Mouse (Mus musculus): ENCODE results near the gene Pcgf2. TPM values are rescaled to one million over a fixed set of nuclear protein-coding genes. Genes with fewer than 3 reads are reported as not detected.

Pcgf2 gene
- polyA plus RNA-seq, 1 experiment, result 24.3 TPM

DNA sequence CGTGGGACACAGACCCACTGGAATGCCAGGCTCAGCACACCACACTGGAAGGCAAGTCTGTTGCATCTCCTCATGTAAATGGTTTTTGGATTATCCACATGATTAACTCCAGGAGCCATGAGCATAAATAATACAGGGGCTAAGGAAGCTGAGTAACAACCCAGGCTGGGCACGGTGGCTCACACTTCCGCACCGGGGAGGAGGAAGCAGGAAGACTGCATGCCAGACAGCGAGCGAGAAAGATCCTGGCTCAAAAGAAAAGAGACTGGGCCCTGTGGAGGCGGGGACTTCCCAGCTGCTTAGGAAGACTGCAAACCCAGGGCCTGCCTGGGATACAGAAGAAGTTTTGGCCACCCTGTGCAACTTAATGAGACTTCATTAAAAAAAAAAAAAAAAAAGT is 39.9 kb upstream of the Pcgf2 start:
- no peak overlapping the region for H3ac ChIP-seq (ENCODE audit: control insufficient read depth, insufficient read length)
- H3K4me3 ChIP-seq, result no peak overlapping the region
- H3K79me2 ChIP-seq (ENCODE audit: control insufficient read depth, insufficient read depth), result peaks cover 82% of the 10 kb centered on the region
- TF ChIP-seq MYOD1 (IDR thresholded peaks at IDR 0.05; ENCODE audit: control insufficient read depth in 1 of 3, insufficient read length in 2 of 3, low read depth in 2 of 3) (no peak), SRF (IDR thresholded peaks at IDR 0.05; ENCODE audit: control insufficient read depth, insufficient read length, low read depth) (no peak), MYOG (IDR thresholded peaks at IDR 0.05; ENCODE audit: control insufficient read depth in 1 of 3, insufficient read depth in 1 of 3, insufficient read length in 2 of 3, low read depth in 2 of 3) (no peak), TCF12 (IDR thresholded peaks at IDR 0.05; ENCODE audit: insufficient read depth, poor library complexity, severe bottlenecking) (no peak), MAX (IDR thresholded peaks at IDR 0.05; ENCODE audit: low read depth) (no peak), CEBPB (IDR thresholded peaks at IDR 0.05; ENCODE audit: insufficient read depth, poor library complexity, severe bottlenecking) (no peak), POLR2AphosphoS2 (IDR thresholded peaks at IDR 0.05; ENCODE audit: insufficient read length, low read depth) (no peak), TCF3 (IDR thresholded peaks at IDR 0.05; ENCODE audit: insufficient read length, low read depth) (no peak), REST (IDR thresholded peaks at IDR 0.05; ENCODE audit: insufficient read depth, insufficient read length) (no peak), USF1 (IDR thresholded peaks at IDR 0.05; ENCODE audit: low read depth) (no peak), POLR2A (IDR thresholded peaks at IDR 0.05; ENCODE audit: insufficient read length, low read depth) (no peak), E2F4 (IDR thresholded peaks at IDR 0.05; ENCODE audit: insufficient read depth) (no peak)
- no peaks in the 10 kb centered on the region for H3K36me3 ChIP-seq (ENCODE audit: control insufficient read depth, insufficient read depth)
- no peak overlapping the region for H3K4me2 ChIP-seq (ENCODE audit: low read depth)
- H3K27me3 ChIP-seq (ENCODE audit: control insufficient read depth, insufficient read depth, insufficient read length), result no peaks in the 10 kb centered on the region

DNA sequence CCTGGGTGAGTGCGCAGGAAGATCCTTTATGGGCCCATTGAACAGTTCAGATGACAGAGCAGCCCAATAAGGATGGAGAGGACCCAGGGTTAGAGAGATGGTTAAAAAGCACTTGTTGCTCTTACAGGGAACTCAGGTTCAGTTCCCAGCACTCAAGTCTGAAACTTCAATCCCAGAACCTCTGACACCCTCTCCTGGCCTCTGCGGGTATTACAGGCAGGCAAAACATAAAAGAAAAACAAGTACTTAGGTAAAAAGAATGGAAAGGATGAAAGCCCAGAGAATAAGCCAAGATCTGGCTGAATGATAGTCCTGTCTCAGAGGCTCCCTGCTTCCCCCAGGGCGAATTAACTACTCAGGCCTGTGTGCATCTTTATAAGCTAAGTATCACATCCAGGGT is 38.9 kb upstream of the Pcgf2 start:
- no peaks in the 10 kb centered on the region for H3K36me3 ChIP-seq (ENCODE audit: control insufficient read depth, insufficient read depth)
- no peaks in the 10 kb centered on the region for H3K27me3 ChIP-seq (ENCODE audit: control insufficient read depth, insufficient read depth, insufficient read length)
- H3K79me2 ChIP-seq (ENCODE audit: control insufficient read depth, insufficient read depth), result peaks cover 84% of the 10 kb centered on the region
- no peak overlapping the region for H3K4me3 ChIP-seq
- no peak overlapping the region for H3ac ChIP-seq (ENCODE audit: control insufficient read depth, insufficient read length)
- H3K4me2 ChIP-seq (ENCODE audit: low read depth), result no peak overlapping the region
- TF ChIP-seq REST (IDR thresholded peaks at IDR 0.05; ENCODE audit: insufficient read depth, insufficient read length) (no peak), MAX (IDR thresholded peaks at IDR 0.05; ENCODE audit: low read depth) (no peak), POLR2A (IDR thresholded peaks at IDR 0.05; ENCODE audit: insufficient read length, low read depth) (no peak), SRF (IDR thresholded peaks at IDR 0.05; ENCODE audit: control insufficient read depth, insufficient read length, low read depth) (no peak), TCF12 (IDR thresholded peaks at IDR 0.05; ENCODE audit: insufficient read depth, poor library complexity, severe bottlenecking) (no peak), MYOG (IDR thresholded peaks at IDR 0.05; ENCODE audit: control insufficient read depth in 1 of 3, insufficient read depth in 1 of 3, insufficient read length in 2 of 3, low read depth in 2 of 3) (no peak), E2F4 (IDR thresholded peaks at IDR 0.05; ENCODE audit: insufficient read depth) (no peak), USF1 (IDR thresholded peaks at IDR 0.05; ENCODE audit: low read depth) (no peak), POLR2AphosphoS2 (IDR thresholded peaks at IDR 0.05; ENCODE audit: insufficient read length, low read depth) (no peak), MYOD1 (IDR thresholded peaks at IDR 0.05; ENCODE audit: control insufficient read depth in 1 of 3, insufficient read length in 2 of 3, low read depth in 2 of 3) (no peak), CEBPB (IDR thresholded peaks at IDR 0.05; ENCODE audit: insufficient read depth, poor library complexity, severe bottlenecking) (no peak), TCF3 (IDR thresholded peaks at IDR 0.05; ENCODE audit: insufficient read length, low read depth) (no peak)

DNA sequence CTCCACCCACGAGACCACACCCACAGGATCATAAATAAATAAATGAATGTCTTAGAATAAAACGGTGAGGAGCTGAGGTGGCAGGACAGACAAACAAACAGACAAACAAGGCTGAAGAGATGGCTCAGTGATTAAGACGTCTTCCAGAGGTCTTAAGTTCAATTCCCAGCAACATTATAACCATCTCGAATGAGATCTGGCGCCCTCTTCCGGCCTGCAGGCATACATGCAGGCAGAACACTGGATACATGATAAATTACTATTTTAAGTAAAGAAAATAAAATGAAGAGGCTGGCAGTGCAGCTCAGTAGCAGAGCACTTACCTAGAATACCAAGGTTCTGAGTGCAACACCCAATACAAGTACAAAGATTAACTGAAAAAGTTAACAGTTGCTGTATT is 38.4 kb upstream of the Pcgf2 start:
- Histone ChIP-seq H3K4me2 (ENCODE audit: low read depth) (no peak overlapping the region), H3K79me2 (ENCODE audit: control insufficient read depth, insufficient read depth) (peaks cover 84% of the 10 kb centered on the region), H3K4me3 (no peak overlapping the region), H3ac (ENCODE audit: control insufficient read depth, insufficient read length) (no peak overlapping the region), H3K27me3 (ENCODE audit: control insufficient read depth, insufficient read depth, insufficient read length) (no peaks in the 10 kb centered on the region), H3K36me3 (ENCODE audit: control insufficient read depth, insufficient read depth) (no peaks in the 10 kb centered on the region)
- TF ChIP-seq MYOG (IDR thresholded peaks at IDR 0.05; ENCODE audit: control insufficient read depth in 1 of 3, insufficient read depth in 1 of 3, insufficient read length in 2 of 3, low read depth in 2 of 3) (no peak), MAX (IDR thresholded peaks at IDR 0.05; ENCODE audit: low read depth) (no peak), POLR2A (IDR thresholded peaks at IDR 0.05; ENCODE audit: insufficient read length, low read depth) (no peak), REST (IDR thresholded peaks at IDR 0.05; ENCODE audit: insufficient read depth, insufficient read length) (no peak), TCF12 (IDR thresholded peaks at IDR 0.05; ENCODE audit: insufficient read depth, poor library complexity, severe bottlenecking) (no peak), SRF (IDR thresholded peaks at IDR 0.05; ENCODE audit: control insufficient read depth, insufficient read length, low read depth) (no peak), MYOD1 (IDR thresholded peaks at IDR 0.05; ENCODE audit: control insufficient read depth in 1 of 3, insufficient read length in 2 of 3, low read depth in 2 of 3) (no peak), E2F4 (IDR thresholded peaks at IDR 0.05; ENCODE audit: insufficient read depth) (no peak), USF1 (IDR thresholded peaks at IDR 0.05; ENCODE audit: low read depth) (no peak), CEBPB (IDR thresholded peaks at IDR 0.05; ENCODE audit: insufficient read depth, poor library complexity, severe bottlenecking) (no peak), TCF3 (IDR thresholded peaks at IDR 0.05; ENCODE audit: insufficient read length, low read depth) (no peak), POLR2AphosphoS2 (IDR thresholded peaks at IDR 0.05; ENCODE audit: insufficient read length, low read depth) (no peak)

DNA sequence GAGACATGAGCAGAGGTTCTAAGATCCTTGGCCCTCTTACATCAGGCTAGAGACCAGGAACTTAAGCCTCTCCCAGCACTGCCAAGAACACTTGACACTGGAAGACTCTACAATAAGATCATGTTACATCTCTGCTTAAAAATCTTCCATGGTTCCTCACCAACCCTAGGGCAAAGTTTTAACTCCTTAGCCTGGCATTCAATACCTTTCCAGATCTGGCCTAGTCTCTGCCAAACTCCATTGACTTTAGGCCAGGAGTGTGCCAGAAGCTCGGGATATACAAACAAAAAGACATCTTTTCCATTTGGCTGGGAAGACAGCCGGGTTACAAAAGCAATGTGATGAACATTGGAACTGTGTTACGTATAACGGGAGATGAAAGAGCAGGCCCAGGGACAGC is 37.3 kb upstream of the Pcgf2 start:
- TF ChIP-seq USF1 (IDR thresholded peaks at IDR 0.05; ENCODE audit: low read depth) (no peak), TCF12 (IDR thresholded peaks at IDR 0.05; ENCODE audit: insufficient read depth, poor library complexity, severe bottlenecking) (no peak), MAX (IDR thresholded peaks at IDR 0.05; ENCODE audit: low read depth) (no peak), REST (IDR thresholded peaks at IDR 0.05; ENCODE audit: insufficient read depth, insufficient read length) (no peak), MYOG (IDR thresholded peaks at IDR 0.05; ENCODE audit: control insufficient read depth in 1 of 3, insufficient read depth in 1 of 3, insufficient read length in 2 of 3, low read depth in 2 of 3) (no peak), POLR2AphosphoS2 (IDR thresholded peaks at IDR 0.05; ENCODE audit: insufficient read length, low read depth) (no peak), TCF3 (IDR thresholded peaks at IDR 0.05; ENCODE audit: insufficient read length, low read depth) (no peak), MYOD1 (IDR thresholded peaks at IDR 0.05; ENCODE audit: control insufficient read depth in 1 of 3, insufficient read length in 2 of 3, low read depth in 2 of 3) (no peak), POLR2A (IDR thresholded peaks at IDR 0.05; ENCODE audit: insufficient read length, low read depth) (no peak), CEBPB (IDR thresholded peaks at IDR 0.05; ENCODE audit: insufficient read depth, poor library complexity, severe bottlenecking) (no peak), E2F4 (IDR thresholded peaks at IDR 0.05; ENCODE audit: insufficient read depth) (no peak), SRF (IDR thresholded peaks at IDR 0.05; ENCODE audit: control insufficient read depth, insufficient read length, low read depth) (no peak)
- Histone ChIP-seq H3K36me3 (ENCODE audit: control insufficient read depth, insufficient read depth) (no peaks in the 10 kb centered on the region), H3K4me3 (no peak overlapping the region), H3K4me2 (ENCODE audit: low read depth) (peak overlapping the region; percentile 50), H3ac (ENCODE audit: control insufficient read depth, insufficient read length) (no peak overlapping the region), H3K27me3 (ENCODE audit: control insufficient read depth, insufficient read depth, insufficient read length) (no peaks in the 10 kb centered on the region), H3K79me2 (ENCODE audit: control insufficient read depth, insufficient read depth) (peaks cover 79% of the 10 kb centered on the region)

Measured in myocyte (in vitro differentiated cells).